Mouse (Mus musculus) embryonic facial prominence, embryonic 15.5 days (tissue): Measurements from ENCODE around the gene Gm6902. TPM values are rescaled to one million over a fixed set of nuclear protein-coding genes. Genes with fewer than 3 reads are reported as not detected.
"Not testable (repeated sequence)": the region's sequence is repeated elsewhere in the genome, so short reads cannot be mapped to it uniquely, and the experiment has no call there.

Experiments
- ATAC-seq: fragments of 200-750 bp; cut with Nextera tagmentation; 2 replicates; pipeline ENCODE4 v1.8.0; 2017; ENCODE audit warnings: low read depth, moderate TSS enrichment; ENCODE audit not compliant: insufficient number of reproducible peaks, low FRiP score, low TSS enrichment
- H3K27ac ChIP-seq: fragments of 300-500 bp; sonication (generic); replicated peaks from 2 replicates; pipeline ENCODE4 v1.5.1; 2015; ENCODE audit warnings: mild to moderate bottlenecking, inconsistent platforms
- H3K27me3 ChIP-seq: fragments of 300-500 bp; sonication (generic); 2 replicates; pipeline ENCODE4 v1.6.1; 2015; ENCODE audit warnings: inconsistent platforms
- H3K36me3 ChIP-seq: fragments of 300-500 bp; sonication (generic); 2 replicates; pipeline ENCODE4 v1.6.1; 2015; ENCODE audit warnings: mild to moderate bottlenecking, inconsistent platforms
- H3K4me1 ChIP-seq: fragments of 300-500 bp; sonication (generic); 2 replicates; pipeline ENCODE4 v1.6.1; 2015; ENCODE audit warnings: inconsistent platforms
- H3K4me2 ChIP-seq: fragments of 300-500 bp; sonication (generic); replicated peaks from 2 replicates; pipeline ENCODE4 v1.6.1; 2015; ENCODE audit warnings: mild to moderate bottlenecking, inconsistent platforms
- H3K4me3 ChIP-seq: fragments of 300-500 bp; sonication (generic); replicated peaks from 2 replicates; pipeline ENCODE4 v1.5.1; 2015; ENCODE audit warnings: mild to moderate bottlenecking, inconsistent platforms
- H3K9ac ChIP-seq: fragments of 300-500 bp; sonication (generic); 2 replicates; pipeline ENCODE4 v1.6.1; 2015; ENCODE audit warnings: inconsistent platforms
- H3K9me3 ChIP-seq: fragments of 300-500 bp; sonication (generic); replicated peaks from 2 replicates; pipeline ENCODE4 v1.6.1; 2016; ENCODE audit warnings: inconsistent platforms
- WGBS: fragments of 180-500 bp; shearing (Covaris S2); methylation state at CpG from one replicate; pipeline ENCODE4 v1.1.7; 2015; 5-methylcytosine and 5-hydroxymethylcytosine counted together
- polyA plus RNA-seq: library from polyadenylated mRNA; unstranded; fragments of >200 nt; fragmentation: Nextera tagmentation; extraction: Ambion mirVana; gene quantifications from 2 replicates; pipeline ENCODE4 v1.2.1, GENCODE M21; 2015

Gene Gm6902
- not detected in 2 replicates for polyA plus RNA-seq

DNA sequence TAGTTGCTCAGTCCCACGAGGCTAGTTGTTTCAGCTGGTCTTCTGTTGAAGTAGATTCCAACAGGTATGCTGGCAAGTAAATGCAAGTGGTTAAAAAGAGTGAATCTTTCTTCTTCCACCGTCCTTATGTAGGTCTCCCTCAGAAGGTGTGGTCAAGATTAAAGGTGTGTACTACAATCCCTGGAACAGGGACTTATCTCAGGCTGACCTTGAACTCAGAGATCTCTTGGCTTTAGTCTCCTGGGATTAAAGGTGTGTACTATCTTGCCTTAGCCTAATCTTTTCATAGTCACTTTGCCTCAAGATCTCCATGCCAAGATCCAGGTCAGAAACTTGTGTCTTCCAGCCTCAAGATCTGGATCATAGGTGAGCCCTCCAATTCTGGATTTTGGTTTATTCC is at the start of gene Gm6902:
Gene Gm6902 (minus strand): TSS at position 101 of the 400 bp plus-strand sequence.
- not testable (repeated sequence) for H3K4me3 ChIP-seq, H3K4me2 ChIP-seq
- WGBS = no CpG with 5 or more reads among the region's 2 CpGs

DNA sequence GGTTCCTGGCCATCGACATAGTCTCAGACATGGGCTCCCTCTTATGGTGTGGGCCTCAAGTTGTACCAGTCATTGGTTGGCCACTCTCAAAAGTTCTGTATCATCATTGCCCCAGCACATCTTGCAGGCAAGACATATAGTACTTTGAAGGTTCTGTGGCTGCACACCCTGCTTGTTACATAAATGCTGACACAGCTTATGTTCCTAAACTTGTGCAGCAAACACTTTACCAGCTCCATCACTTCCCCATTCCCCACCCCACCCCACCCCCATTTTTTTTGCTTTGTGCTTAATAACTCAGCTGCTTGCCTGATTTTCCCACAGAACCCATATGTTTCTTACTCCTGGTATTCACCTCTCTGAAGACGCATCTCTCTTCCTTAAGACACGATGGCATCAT is 22.2 kb upstream of the Gm6902 start, which contains the start of gene Nlrp4e:
Gene Nlrp4e (plus strand): TSS at position 301 of the 400 bp plus-strand sequence.
- H3K27ac ChIP-seq, H3K27me3 ChIP-seq, H3K4me1 ChIP-seq, H3K9me3 ChIP-seq, H3K4me2 ChIP-seq, H3K9ac ChIP-seq, H3K4me3 ChIP-seq, ATAC-seq, H3K36me3 ChIP-seq: not testable (repeated sequence)
- 78% methylated on average over 3 of the region's 3 CpGs for WGBS

More for the DNA sequence above, at the start of gene Gm6902:
- not testable (repeated sequence) for H3K4me1 ChIP-seq, H3K27me3 ChIP-seq, H3K36me3 ChIP-seq, H3K27ac ChIP-seq, H3K9ac ChIP-seq, H3K9me3 ChIP-seq, ATAC-seq

DNA sequence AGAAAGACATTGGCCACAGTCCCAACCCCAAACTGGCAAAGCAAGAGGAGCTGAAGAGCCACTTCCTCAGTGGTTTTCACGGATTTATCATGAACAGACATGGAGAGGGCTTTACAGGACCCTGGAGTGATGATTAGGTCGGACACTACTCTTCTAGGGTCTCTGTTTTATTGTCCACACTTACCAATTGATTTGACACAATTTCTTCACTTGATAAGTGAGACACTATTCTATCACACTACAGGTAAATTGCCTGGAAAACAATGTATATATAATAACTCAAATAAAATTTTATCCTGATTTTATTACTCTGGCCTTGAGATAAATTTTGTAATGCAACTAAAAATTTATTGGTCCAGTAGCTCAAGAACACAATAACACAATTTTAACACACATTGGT is 27.1 kb downstream of the Gm6902 start, which contains the start of gene Vmn1r166:
Gene Vmn1r166 (minus strand): TSS at position 101 of the 400 bp plus-strand sequence.
- WGBS = no CpG with 5 or more reads among the region's 2 CpGs
- not testable (repeated sequence) for H3K4me2 ChIP-seq, H3K36me3 ChIP-seq, H3K4me3 ChIP-seq, H3K27me3 ChIP-seq, H3K27ac ChIP-seq, H3K9ac ChIP-seq, H3K4me1 ChIP-seq, ATAC-seq, H3K9me3 ChIP-seq

Other genes with a start within 250 kb of the Gm6902 start
- gene Vmn1r163, start 223.4 kb downstream of the Gm6902 start, polyA plus RNA-seq = not detected in 2 replicates
- gene Gm8720, start 211.4 kb downstream of the Gm6902 start, polyA plus RNA-seq = not detected in 2 replicates
- not detected in 2 replicates for gene Gm10662, start 134.4 kb downstream of the Gm6902 start, polyA plus RNA-seq
- not detected in 2 replicates for gene Vmn1r165, start 61.6 kb downstream of the Gm6902 start, polyA plus RNA-seq
- gene Vmn1r166, start 27.2 kb downstream of the Gm6902 start, polyA plus RNA-seq = not detected in 2 replicates
- gene Nlrp4e, start 22.3 kb upstream of the Gm6902 start, polyA plus RNA-seq = not detected in 2 replicates
- gene Nlrp5, start 107.0 kb upstream of the Gm6902 start, polyA plus RNA-seq = 0.07 TPM in 1 of 2 replicates, not detected in the other
- gene Vmn1r167, start 228.3 kb upstream of the Gm6902 start, polyA plus RNA-seq = not detected in 2 replicates